Mouse (Mus musculus): ENCODE results near the gene Hoxc6.
A peak's percentile ranks its signal among the peaks of the same experiment; 100 is the strongest.

Hoxc6 gene

DNA sequence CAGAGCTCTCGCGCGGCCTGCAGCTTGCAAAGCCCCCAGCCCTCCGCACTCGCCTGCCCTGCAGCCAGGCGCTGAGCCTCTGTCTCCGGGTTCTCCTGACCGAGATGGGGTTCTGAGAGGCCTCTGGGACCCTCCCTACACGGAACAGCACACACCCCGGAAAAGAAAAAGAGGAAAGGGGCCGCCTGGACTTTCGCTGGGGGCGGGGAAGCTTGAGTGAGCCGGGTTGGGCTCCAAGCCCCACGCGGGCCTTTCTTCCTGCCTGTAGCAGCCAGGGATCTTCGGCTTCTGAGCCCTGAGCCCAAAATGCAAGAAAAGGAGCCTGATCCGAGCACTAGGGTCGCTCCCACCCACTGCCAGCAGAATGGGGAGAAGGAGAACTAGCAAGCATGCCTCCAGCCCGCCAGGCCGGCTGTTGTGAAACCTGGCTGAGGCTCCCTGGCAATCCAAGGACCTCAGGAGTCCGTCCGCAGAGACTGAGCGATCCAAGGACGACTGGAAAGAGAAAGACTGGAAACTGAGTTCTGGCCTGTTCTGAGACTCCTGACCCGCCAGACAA lies 13.9 kb downstream of the Hoxc6 start:
- DNase-seq (ENCODE audit: low spot score in 2 of 2) = no peak

DNA sequence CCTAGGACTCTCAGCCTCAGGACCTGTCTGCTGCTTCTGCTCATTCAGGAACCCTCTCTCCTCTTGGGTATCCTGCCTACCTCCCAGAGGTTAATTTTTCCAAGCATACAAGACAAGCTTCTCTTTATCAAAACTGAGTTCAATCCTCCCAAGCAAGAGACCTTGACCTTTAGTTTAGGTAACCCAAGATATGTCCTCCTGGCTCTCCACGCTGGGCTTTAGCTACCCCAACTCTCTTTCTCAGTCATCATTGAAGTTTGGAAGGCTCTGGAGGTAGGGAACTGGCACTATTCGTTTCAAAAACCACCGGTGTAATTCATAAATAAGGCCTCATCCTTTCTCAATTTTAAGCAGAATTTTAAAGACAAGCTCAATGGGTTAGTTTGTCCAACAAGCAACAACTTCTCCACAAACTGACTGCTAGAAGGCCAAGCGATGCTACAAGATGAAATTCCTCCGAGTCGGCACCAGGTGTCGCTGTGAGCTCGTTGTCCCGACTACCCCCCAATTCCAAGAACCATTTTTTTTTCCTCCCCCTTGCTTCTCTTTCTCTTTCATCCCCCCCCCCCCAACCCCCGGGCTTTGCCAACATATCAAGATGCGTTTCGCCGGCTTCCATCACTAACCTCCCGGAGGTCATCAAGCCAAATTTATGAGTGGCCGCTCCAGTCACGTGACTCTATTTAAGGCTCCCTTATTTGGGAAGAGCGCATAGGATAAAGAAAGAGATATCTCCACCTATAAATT lies 15.4 kb downstream of the Hoxc6 start:
- DNase-seq (ENCODE audit: low spot score in 2 of 2) = peak in 1 of 2 experiments; percentile 17

DNA sequence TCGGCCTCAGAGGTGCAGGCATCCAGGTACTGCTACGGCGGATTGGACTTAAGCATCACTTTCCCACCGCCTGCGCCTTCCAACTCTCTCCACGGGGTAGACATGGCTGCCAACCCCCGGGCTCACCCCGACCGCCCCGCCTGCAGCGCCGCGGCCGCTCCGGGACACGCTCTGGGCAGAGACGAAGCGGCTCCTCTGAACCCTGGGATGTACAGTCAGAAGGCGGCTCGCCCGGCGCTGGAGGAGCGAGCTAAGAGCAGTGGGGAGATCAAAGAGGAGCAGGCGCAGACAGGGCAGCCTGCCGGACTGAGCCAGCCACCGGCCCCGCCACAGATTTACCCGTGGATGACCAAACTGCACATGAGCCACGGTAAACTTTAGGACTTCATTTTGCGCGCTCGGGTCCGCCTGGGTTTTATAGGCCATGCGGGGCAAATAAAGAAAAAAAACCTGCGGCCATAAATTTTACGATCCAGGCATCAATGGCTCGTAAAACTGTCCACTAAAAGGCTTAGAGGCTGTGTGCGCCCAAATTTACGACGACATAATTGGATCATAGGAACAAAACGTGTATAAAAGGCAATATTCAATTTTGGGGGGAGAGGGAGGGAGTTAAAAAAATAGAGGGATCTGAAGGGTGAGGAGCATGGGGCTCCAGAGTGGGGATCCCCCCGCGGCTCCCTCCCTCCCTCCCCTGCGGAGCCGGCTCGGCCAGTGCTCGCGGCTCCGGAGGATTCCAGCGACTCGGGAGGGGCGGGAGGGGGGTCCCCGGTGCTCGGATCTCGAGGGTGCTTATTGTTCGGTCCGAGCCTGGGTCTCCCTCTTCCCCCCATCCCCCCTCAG lies 16.3 kb downstream of the Hoxc6 start:
- no peak for DNase-seq (ENCODE audit: low spot score in 2 of 2)

DNA sequence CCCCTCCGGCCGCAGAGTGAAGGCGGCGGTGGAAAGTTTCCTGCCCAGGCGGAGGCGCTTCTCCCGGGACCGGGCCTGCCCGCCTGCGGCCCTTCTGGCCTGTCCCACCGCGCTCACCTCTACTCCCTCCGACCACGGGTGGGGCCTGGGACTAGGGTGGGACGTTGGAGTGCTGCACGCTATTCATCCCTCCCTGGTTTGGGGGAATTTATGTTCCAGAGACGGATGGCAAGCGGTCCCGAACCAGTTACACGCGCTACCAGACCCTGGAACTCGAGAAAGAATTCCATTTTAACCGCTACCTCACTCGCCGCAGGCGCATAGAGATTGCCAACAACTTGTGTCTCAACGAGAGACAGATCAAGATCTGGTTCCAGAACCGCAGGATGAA lies 16.9 kb downstream of the Hoxc6 start:
- no peak for DNase-seq (ENCODE audit: low spot score in 2 of 2)

DNA sequence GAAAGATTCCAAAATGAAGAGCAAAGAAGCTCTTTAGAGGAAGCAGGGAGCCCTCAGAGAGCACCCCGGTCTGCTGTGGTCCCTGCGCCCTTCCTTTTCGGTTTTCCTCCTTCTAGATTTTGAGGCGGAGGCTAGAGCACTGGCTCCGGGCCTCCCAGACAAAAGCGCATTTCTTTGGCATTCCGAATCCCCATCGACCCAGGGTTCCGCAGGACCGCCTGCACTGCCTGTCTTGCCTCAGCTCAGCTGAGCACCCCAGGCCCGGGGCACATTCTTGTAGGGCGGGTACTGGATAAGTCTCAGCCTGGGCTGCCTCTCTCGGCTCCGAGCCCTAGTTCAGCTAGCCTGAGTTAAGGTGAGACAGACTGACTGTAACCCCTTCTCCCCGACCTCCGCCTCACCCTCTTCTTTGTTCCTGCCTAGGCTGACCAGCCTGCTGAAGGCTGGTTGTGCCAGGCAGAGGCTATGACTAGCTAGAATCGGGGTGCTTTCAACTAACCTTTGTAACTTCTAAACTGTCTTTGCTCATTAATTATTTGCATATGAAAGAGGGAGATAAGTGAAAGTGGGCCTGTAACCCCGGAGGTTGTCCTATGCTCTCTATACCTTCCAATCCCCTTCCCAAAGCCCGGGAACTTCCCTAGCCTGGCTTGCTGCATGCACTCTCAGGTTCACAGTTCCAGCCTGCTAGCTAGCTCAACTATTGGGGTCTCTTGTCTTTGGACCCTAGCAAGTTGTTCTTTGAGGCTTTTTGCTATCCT lies 17.5 kb downstream of the Hoxc6 start:
- DNase-seq (ENCODE audit: low spot score in 2 of 2) = no peak

DNA sequence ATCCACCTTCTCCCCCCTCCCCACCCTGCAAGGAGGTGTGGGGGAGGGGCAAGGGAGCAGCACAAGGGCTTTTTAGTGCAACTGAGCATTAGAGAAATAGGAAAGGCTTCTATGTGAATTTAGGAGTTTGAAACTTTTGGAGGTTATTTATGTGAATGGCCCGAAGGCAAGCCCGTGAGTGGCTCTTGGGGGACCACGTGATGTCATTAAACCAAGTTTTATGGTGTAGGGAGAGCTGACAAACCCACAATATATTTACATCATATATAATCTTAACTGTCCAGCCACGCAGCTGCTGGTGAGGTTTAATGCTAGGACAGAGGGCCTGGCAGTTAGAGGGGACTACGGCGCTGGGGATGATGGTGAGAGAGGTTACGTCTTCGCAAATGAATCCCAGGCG lies 20.6 kb downstream of the Hoxc6 start, which contains the start of gene Hoxc4:
Hoxc4 (plus strand) TSS at position 299 of the 400 bp plus-strand sequence.
- no peak for DNase-seq (ENCODE audit: low spot score in 2 of 2)

DNA sequence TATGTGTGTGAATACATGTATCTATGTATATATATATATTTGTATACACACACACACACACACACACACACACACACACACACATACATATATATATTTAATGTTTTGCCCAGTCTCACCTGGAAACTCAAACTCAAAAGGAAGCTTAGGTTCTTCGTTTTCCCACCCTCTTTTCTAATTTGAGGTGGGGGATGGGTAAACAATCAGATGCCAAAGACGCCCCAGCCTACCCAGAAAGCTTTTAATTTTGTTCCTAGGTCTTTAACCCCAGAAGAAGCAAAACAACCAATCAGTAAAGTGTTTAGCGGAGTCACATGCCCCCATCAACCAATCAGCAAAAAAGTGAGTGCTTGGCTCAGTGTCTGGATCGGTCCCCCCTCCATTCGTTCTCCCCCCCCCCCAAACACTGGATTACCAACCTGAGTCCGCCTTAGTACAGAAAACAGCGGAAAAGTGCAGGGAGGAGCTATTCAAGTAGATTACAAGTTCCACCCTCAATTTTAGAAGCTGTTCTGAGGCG lies 22.9 kb downstream of the Hoxc6 start:
- DNase-seq (ENCODE audit: low spot score in 2 of 2) = no peak

DNA sequence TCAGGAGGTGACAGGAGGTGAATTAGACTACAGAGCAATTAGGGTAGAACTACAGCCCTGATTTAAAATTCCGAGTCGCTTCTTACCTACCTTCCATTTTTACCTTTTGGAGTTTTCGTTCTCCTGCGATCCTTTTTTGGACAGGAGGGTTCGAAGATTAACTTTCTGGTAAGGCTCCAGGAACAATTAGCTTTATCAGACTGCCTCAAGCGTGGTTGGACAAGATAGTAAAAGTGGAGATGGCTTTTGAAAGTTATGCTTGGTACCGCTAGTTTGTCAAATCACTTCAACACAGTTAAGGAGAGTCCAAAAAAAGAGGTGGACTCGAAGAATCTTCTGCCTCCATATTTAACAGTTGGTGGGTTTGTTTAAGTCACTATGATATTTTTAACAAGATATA lies 23.5 kb downstream of the Hoxc6 start:
- DNase-seq (ENCODE audit: low spot score in 2 of 2) = no peak

DNA sequence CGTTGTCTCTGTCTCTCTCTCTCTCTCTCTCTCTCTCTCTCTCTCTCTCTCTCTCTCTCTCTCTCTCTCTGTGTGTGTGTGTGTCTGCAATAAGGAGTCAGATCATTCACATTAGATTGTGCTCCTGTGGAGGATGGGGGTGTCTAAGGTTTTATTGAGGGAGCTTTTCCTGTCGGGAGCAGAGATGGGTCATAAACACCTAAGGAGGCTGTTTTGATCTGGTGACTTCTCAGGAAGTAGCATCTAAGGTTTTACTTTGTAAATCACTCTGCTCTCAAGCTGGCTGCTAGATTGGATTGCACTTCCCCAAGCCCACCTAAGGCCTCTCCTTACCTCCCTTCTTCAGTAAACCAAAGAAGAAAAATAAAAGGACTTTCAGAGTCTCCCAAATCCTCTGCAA lies 26.1 kb downstream of the Hoxc6 start:
- DNase-seq (ENCODE audit: low spot score in 2 of 2) = no peak

DNA sequence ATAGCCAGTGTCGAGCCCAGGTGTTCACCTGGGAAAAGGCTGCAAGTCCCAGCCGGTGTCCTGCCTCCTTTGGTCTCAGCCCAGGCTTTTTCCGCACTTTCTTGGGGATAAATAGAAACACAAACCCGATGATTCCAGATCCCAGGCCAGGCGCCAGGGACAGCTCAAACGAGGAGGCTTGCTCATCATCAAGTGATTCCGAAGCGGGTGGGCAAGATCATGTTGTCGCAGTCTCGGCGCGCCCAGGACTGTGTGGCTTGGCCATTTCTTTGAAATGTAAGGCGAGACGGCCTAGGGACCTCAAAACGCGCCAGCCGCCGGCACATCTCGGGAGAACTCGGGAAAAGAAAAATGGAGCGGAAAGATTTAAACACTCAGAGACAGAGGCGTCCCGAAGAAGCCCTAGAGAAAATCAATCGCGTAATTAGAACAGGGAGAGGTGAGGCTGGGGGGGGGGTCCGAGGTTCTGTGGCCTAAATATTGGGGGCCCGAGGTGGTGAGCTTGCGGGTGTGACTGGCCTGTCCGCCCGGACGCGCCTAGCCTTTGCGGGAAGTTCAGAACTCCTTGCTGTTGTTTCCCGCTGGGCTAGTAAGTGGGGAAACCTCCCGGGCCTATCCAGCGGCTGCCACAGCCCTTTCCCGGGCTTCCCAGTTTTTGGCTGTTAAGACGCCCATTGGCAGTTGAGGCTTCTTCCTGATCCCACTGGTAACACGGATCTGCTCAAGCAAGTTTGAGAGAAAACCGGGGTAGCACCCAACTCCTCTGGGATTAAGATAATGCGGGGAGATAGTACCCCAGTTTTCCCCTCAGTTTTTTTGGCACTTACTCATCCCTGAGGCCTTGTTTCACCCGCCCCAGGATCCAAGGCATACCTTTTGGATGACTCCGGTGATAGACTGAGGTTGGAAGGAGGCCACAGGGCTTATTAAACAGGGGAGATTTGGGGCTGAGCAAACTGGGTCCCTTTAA lies 29.5 kb downstream of the Hoxc6 start:
- DNase-seq (ENCODE audit: low spot score in 2 of 2) = no peak

DNA sequence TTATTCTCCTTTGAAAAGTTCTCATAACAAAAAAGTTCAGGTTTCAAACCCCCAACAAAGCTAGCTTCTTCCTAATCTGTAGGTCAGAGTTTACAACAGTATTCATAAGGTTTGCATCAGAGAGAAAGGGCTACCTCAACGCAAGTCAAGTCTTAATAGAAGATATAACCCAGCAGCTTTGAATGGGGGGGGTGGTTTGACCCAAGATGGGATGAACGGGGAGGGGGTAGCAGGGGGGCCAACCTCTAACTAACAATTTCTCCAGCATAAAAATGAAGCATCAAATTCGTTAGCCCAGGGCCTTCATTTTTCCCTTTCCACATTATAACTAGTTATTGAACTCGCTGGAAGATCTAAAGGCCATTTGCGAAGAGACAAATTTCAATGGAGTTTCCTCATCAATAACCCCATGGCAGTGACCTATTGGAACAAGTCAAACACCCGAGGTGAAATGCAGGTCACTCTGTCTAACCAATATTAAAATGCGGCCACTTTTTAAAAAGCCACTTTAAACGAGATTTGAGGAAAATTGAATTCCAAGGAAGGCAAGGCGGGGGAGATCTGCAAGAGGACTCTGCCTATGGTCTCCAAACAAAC lies 31.0 kb downstream of the Hoxc6 start:
- no peak for DNase-seq (ENCODE audit: low spot score in 2 of 2)

DNA sequence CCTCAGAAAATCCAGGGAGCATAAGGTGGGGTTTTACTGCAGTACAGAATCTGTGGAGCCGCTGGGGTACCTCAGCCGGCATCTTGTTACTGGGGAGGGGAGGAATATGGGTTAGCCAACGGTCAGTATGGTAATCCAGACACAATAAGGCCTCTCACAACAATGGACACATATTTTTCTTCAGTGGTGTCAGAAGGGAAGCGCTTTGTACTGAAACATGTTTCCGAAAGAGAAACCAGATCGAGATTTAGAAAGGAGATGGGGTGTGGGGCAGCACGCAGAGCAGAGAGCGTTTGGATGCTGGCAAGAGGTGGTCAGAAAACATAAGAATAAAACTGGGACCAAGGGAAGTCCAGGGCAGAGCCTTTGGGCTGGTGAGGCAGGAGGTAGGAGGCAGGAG lies 32.1 kb downstream of the Hoxc6 start:
- DNase-seq (ENCODE audit: low spot score in 2 of 2) = no peak

DNA sequence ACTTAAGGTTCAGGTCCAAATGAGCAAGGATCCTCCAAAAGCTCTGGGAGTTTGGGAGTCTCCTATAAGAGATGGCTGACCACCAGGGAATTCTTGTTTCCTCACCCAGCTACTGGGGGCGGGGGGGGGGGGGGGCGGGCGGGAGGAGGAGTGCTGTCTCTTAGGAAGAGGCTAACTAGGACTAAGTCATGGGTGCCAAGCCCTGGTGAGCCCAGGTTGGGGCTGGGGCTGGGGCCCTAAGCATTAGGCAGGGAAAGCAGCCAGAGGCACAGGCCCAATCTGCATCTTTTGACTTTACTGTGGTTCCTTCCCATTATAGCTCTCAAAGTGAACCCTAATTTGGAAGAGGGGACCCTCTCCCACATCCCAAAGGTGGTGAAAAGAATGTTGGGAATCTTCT lies 34.1 kb downstream of the Hoxc6 start:
- DNase-seq (ENCODE audit: low spot score in 2 of 2) = no peak

DNA sequence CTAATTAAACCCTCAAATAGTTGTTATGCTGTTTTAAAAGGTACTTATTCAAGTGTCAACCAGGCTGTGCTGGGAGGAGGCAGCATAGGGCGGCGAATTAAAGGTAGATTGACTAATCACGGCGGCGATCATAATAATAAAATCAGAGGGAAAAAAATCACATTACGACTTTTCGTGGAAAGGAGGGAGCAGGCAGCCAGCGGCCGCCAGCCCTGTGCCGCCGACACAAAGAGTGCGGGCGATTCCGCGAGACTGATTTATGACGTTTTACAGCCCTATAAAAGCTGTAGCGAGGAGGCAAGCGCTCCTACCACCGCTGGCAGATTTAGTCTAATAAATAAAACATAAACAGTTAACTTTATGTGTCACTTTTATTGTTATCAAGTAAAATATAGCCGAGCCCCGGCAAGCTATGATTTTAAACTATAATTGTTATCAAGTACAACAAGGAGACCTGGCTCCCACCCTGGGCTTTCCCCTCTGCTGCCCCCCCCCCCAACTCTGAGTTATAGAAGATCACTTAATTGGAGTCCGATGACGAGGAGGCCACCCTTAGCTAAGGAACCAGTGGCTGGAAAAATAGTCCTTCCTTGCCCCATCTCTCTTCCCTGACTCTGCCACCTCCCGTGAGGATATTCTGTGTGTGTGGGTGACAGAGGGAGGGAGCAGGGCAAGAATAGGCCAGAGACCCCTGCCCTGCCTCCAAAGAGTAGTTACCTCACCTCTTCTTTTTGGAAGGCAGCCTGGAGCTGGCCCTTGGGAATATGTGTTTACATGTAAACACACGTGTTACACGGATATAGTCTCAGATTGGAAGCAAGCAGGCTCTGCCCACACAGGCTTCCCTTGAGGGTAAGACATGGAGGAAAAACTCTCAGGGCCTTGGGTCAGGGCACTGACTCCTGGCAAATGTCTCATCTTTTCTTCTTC lies 34.9 kb downstream of the Hoxc6 start:
- DNase-seq (ENCODE audit: low spot score in 2 of 2) = no peak

DNA sequence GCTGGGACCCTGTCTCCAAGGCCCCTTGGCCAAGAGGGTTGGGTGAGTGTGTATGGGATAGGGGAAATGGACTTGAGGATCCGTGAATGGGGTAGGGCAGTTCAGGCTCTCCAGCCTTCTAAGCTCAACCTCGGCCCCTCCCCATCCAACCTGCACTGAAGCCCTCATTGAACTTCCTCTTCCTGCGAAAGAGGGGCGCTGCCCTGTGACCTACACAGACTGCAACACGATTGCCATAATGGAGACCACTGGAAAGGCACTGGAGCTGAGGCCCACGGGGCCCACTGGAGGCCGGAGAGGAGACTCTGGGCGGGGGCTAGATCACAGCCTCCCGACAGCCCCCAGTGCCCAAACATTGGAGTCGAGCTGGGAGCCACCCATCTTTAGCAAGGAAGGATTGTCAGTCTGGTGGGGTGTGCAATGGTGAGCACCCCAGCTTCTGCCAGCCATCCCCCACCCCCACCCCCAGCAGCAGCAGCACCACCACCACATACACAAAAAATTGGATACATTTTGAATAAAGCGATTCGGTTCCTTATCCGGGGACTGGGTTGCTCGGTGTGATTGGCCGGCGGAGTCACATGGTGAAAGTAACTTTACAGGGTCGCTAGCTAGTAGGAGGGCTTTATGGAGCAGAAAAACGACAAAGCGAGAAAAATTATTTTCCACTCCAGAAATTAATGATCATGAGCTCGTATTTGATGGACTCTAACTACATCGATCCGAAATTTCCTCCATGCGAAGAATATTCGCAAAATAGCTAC lies 36.2 kb downstream of the Hoxc6 start:
- no peak for DNase-seq (ENCODE audit: low spot score in 2 of 2)

DNA sequence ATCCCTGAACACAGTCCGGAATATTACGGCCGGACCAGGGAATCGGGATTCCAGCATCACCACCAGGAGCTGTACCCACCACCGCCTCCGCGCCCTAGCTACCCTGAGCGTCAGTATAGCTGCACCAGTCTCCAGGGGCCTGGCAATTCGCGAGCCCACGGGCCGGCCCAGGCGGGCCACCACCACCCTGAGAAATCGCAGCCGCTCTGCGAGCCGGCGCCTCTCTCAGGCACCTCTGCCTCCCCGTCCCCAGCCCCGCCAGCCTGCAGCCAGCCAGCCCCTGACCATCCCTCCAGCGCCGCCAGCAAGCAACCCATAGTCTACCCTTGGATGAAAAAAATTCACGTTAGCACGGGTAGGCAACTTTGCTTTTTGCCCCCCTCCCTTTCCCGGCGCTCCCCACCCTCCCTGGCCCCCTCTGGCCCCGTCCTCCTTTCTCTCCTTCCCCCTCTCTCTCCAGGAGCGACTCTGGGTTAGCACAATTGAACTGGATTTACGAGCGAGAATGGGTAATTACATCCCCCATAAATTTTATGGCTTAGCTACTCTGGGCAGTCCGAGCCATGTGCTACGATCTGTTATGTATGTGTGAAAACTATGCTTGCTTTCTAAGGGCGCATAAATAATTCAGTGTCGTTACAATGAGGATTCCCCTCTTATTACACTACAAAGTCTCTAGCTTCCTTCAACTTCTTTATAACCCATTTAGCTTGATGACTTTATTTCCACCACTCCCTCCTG lies 36.9 kb downstream of the Hoxc6 start:
- no peak for DNase-seq (ENCODE audit: low spot score in 2 of 2)

DNA sequence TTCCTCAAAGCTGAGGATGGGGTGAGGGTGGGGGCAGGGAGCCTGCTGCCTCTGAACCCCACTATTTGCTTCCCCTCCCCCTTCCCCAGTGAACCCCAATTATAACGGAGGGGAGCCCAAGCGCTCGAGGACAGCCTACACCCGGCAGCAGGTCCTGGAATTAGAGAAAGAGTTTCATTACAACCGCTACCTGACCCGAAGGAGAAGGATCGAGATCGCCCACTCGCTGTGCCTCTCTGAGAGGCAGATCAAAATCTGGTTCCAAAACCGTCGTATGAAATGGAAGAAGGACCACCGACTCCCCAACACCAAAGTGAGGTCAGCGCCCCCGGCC lies 37.5 kb downstream of the Hoxc6 start:
- DNase-seq (ENCODE audit: low spot score in 2 of 2) = no peak

DNA sequence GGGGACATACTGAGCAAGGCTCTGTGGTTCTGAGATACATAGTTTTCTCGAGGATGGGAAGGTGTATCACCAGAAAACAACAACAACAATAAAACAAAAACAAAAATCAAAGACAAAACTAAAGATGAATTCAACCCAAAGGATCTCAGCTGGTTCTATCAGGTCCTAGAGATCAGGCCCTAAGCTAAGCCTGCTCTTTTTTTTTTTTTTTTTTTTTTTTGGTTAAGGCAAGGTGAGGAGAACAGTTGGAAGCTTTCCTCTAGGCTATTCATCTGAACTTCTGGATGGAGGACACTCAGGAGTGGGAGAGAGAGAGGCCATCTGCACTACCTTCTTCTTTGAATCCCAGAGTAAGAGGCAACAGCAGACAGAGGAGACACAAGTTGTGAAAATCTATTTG lies 39.5 kb downstream of the Hoxc6 start:
- no peak for DNase-seq (ENCODE audit: low spot score in 2 of 2)

Data from thymus, postnatal 10 days (tissue).